Mouse (Mus musculus) frontal cortex, postnatal 36 days (tissue): ENCODE measurements around the gene Gm20498.
"Not testable (repeated sequence)": the region's sequence is repeated elsewhere in the genome, so short reads cannot be mapped to it uniquely, and the experiment has no call there.

ENCODE experiments used
- DNase-seq, 2 experiments: peaks; one replicate each; pipeline ENCODE4 v3.0.0; 2022; ENCODE audit warnings: low spot score in 2 of 2

The Gm20498 gene

DNA sequence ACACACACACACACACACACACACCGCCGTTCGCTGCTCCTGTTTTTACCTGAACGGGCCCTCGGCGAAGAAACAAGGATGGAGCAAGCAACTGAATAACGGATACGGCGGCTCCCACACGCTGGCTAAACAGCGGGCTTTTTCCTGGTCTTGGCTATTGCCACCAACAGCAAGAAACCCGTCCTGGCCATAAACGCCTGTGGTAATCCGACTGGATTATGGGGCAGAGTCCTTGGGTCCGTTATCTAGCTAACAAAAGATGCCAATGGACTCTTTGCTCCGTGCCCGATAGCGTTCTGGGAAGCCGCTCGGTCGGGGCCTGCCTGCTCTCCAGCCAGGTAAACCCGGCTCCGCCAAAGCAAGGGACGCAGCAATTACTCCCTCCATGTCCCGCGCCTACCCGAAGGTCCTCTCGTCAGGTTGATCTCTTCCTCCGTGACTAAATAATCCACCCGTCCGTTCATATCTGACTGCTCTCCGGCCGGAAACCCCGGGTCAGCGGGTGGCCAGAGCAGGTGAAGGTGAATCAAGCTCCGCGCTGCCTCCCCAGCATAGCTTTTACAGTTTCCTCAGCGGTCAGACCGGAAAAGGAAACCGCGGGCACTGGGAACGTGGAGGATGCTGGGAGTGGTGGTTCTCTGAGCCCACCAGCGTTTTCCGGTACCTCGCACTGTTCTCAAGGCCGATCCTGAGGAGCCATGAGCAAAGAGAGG is at the start of gene Gm20498, which contains the start of gene Synj2bp:
Gm20498 (minus strand) TSS at position 590 of the 713 bp plus-strand sequence.
Synj2bp (minus strand) TSS at position 596 of the 713 bp plus-strand sequence.
- DNase-seq = peak; percentile 90 to 92

DNA sequence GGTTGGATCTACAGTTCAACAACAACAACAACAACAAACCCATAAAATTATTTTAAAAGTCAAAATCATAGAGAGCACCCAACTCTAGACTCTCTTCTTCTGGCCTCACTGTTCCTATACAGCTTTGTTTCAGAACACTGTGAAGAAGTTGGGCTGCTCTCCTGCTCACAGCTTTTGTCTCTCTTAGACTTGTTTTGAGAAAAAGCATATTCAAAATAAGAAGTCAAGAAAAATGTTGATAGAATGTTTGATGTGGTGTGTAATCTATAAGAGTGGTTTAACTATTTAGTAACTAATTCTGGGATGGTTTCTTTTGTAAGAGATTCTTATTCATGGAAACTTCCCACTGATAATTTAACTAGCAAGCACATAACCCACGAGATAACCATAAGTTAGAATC is 35.7 kb upstream of the Gm20498 start, which contains the start of gene Adam21:
Adam21 (minus strand) TSS at position 101 of the 400 bp plus-strand sequence.
- no peak for DNase-seq

DNA sequence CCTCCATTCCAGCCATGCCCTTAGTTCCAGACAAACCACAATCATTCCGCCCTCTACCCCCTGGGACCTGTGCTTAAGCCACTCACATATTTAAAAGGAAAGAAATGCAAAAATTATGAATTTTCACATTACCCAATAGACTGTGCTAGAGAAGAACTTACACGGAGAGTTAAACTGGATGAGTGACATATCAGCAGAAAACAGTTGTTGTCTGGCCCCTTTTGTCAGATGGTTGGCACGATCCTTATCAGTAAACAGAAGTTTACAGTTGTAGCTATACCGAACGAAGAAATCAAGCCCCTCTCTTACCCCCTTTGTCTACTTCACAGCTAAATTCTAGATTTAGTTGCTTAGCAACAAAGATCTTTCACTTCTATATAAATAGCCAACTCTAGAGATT is 35.2 kb upstream of the Gm20498 start:
- DNase-seq = no peak

- DNase-seq = peak in 1 of 2 experiments; percentile 11
These were observed 31.5 kb upstream of the Gm20498 start for GRCm38 (mm10) chr12:81564173-81564572.

- DNase-seq = no peak
These were observed 16.6 kb upstream of the Gm20498 start for GRCm38 (mm10) chr12:81549286-81549685.

- DNase-seq = no peak
These were observed 14.5 kb upstream of the Gm20498 start for GRCm38 (mm10) chr12:81547163-81547562.

DNA sequence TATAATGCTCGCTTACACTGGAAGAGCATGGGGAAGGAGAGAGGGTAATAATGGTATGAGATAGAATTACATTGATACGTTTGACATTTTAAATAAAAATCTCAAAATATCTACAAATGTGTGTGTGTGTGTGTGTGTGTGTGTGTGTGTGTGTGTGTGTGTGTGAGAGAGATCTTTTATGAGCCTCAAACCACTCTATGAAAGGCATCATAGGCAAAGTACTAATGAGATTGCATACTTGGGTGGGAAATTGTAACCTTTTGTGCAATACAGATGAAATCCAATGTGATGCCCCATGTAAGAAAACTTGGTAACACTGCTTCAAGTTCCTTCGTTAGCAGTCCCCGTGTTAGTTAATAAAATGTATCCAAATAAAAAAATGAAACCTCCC is 319 bp upstream of the Gm20498 start:
- no peak for DNase-seq

GRCm38 (mm10) chr12:81530587-81530986 is 2.1 kb downstream of the Gm20498 start:
- not testable (repeated sequence) for DNase-seq

GRCm38 (mm10) chr12:81496906-81497305 is 35.8 kb downstream of the Gm20498 start:
- not testable (repeated sequence) for DNase-seq

DNA sequence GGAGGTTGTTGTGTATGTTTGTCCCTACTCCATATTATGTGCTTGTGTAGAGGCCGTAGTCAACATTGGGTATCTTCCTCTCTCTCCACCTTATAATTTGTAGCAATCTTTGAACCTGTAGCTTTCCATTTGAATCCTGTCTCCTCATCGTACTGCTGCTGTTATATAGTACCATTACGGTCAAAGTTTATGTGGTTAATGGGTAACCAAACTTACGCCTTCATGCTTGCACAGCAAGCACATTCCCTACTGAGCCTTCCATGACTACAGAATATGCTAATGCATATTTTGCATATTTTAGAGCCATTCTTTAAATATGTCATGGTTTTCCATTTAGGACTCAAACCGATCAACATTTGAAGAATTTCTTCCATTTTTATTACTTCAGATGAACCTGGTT is 42.2 kb downstream of the Gm20498 start:
- no peak for DNase-seq

GRCm38 (mm10) chr12:81485311-81485710 is 47.4 kb downstream of the Gm20498 start:
- no peak for DNase-seq

- DNase-seq = peak; percentile 89 to 91
These were observed 47.9 kb downstream of the Gm20498 start, which contains the start of gene Cox16 for GRCm38 (mm10) chr12:81484727-81485191. TSS of gene Cox16 (minus strand) at chr12:81485127.

DNA sequence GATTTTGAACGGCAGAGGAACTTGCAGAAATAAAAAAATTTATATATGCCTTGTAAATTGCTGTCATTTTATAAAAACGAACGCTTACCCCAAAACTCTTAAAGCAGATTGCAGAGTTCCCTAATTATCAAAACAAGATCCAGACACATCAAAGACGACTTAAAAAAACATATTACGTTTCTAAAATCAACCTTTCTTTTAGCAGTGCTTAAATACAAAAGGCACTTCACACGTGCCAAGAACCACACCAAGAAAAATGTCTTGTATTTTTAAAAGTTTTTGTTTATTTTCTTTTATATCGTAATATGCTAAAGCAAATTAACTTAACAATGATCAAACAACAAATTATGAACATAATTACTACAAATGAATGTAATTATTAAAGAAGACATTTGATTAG is 48.5 kb downstream of the Gm20498 start:
- DNase-seq = no peak

GRCm38 (mm10) chr12:81483656-81484055 is 49.0 kb downstream of the Gm20498 start:
- no peak for DNase-seq

DNA sequence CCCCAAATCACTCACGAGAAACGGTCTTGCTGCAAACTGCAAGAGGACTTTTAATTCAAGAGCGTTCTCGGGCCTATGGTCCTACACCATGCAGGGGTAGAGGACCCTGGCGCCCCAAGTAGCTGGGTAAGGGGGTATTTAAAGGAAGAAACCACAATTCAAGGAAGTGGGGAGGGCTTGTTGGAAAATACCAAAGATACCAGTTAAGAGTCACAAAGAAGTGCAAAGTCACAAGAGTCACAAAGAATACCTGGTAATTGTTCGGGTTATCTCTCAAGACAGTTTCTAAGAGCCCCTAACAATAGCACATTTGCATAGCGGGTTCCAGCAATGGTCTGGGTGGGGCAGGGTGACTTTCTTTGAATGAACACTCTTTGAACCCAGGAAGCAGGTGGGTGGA is 73.7 kb downstream of the Gm20498 start:
- DNase-seq = not testable (repeated sequence)

DNA sequence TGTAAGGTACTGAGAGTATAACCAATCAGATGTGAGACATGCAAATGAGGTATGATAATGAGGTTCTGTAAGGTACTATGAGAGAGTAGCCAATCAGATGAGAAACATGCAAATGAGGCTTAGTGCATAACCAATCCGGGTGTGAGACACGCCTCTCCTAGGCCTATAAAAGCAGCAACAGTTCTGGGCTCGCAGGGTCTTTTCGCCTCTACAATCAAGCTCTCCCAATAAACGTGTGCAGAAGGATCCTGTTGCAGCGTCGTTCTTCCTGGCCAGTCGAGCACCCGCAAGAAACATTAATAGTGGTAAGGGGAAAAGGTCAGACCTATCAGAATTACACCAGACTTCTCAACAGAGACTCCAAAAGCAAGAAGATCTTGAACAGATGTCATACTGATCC is 93.7 kb downstream of the Gm20498 start:
- not testable (repeated sequence) for DNase-seq

DNA sequence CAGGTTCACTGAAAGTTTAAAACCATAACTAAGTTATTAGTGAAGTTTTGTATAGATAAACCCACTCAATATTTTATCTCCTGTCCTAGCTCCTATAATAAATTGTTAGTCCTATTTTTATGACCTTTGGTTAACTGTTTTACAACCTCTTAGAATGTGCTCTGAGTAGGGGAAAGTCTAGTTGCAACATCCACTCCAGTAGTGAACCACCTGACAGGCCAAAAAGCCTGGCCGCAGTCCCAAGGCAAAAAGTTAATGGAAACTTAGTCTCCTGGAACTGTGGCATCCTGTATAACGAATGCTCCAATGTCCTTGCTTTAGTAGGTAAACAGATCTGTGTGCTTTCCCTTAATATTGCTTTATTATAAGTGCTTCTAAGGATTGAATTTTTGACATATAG is 97.9 kb downstream of the Gm20498 start:
- not testable (repeated sequence) for DNase-seq

DNA sequence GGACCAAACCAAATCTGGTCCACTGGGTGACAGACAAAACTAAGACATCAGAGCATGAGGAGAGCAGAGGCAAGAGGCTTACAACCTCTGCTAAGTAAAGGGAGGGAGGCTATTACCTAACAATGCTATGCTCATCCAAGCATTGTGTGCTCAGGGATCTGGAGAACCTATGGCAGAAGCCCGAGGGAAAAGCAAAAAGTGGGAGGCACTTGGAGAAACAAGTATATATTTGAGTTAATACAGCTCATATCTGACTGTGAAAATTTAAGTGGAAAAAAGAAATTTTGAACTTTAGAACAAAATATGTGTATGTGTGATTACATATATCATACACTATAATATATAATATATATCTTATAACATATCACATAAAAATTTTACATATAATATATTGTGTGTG is 110.9 kb downstream of the Gm20498 start, which contains the start of gene Adam4:
Adam4 (minus strand) TSS at position 101 of the 400 bp plus-strand sequence.
- DNase-seq = no peak

GRCm38 (mm10) chr12:81413211-81413610 is 119.5 kb downstream of the Gm20498 start:
- DNase-seq = peak; percentile 13 to 29

GRCm38 (mm10) chr12:81408966-81409365 is 123.7 kb downstream of the Gm20498 start:
- DNase-seq = no peak

GRCm38 (mm10) chr12:81402187-81402586 is 130.5 kb downstream of the Gm20498 start:
- peak; percentile 67 to 82 for DNase-seq

- not testable (repeated sequence) for DNase-seq
These were observed 153.3 kb downstream of the Gm20498 start, which contains the start of gene Gm4787 for GRCm38 (mm10) chr12:81379364-81379763. TSS of gene Gm4787 (minus strand) at chr12:81379464.

DNA sequence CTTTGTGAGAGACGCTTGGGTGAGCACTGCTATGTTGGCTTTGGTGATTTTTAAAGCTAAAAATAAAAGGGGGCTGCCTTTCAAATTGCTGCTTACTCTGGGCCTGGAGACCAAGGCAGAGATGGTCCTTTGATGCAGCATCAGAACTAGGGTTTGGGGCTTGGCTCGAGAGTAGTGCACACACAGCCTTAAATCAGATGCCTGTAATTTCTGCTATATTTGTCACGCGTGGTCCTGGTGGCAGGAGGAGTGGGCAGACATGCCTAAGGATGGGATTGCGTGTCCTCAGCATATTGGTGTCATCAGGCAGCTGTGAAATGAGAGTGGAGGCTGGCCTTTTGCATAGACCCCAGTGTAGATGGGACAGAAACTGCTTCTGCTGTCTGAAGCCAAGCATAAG is 198.9 kb downstream of the Gm20498 start:
- no peak for DNase-seq
